Mouse (Mus musculus) layer of hippocampus, postnatal 14 days (tissue): ENCODE measurements around the gene Cpne6. TPM values are rescaled to one million over a fixed set of nuclear protein-coding genes. Genes with fewer than 3 reads are reported as not detected.

Source experiments
- DNase-seq, 2 experiments: peaks; one replicate each; pipeline ENCODE4 v3.0.0; 2021 to 2022; ENCODE audit warnings: low spot score in 2 of 2, mixed read lengths in 1 of 2
- total RNA-seq, 2 experiments: library from RNA; stranded (reverse); gene quantifications; 2 replicates each; pipeline ENCODE4 v1.2.3; 2021

The Cpne6 gene
- total RNA-seq, 2 experiments from 2014 or later = 544 to 545 TPM

- no peak for DNase-seq
These were observed 13.3 kb upstream of the Cpne6 start for GRCm38 (mm10) chr14:55496761-55497448.

- DNase-seq = peak; percentile 83 to 90
These were observed 12.8 kb upstream of the Cpne6 start for GRCm38 (mm10) chr14:55497449-55497821.

- no peak for DNase-seq
These were observed 4.6 kb upstream of the Cpne6 start for GRCm38 (mm10) chr14:55505612-55506011.

GRCm38 (mm10) chr14:55507801-55508200, 2.4 kb upstream of the Cpne6 start:
- DNase-seq = no peak

- no peak for DNase-seq
These were observed 705 bp upstream of the Cpne6 start for GRCm38 (mm10) chr14:55509540-55509939.

GRCm38 (mm10) chr14:55511037-55511436, 792 bp downstream of the Cpne6 start:
- DNase-seq = peak; percentile 57 to 74

GRCm38 (mm10) chr14:55513927-55514326, 3.7 kb downstream of the Cpne6 start:
- DNase-seq = no peak

GRCm38 (mm10) chr14:55515846-55516245, 5.6 kb downstream of the Cpne6 start:
- DNase-seq = no peak

- DNase-seq = peak; percentile 63 to 68
These were observed 8.7 kb downstream of the Cpne6 start for GRCm38 (mm10) chr14:55518897-55519296.

- DNase-seq = no peak
These were observed 9.4 kb downstream of the Cpne6 start for GRCm38 (mm10) chr14:55519604-55520003.

GRCm38 (mm10) chr14:55520451-55521361, 10.5 kb downstream of the Cpne6 start:
- no peak for DNase-seq

GRCm38 (mm10) chr14:55524062-55524461, 13.8 kb downstream of the Cpne6 start:
- DNase-seq = no peak

- no peak for DNase-seq
These were observed 14.5 kb downstream of the Cpne6 start, which contains the start of gene Nrl for GRCm38 (mm10) chr14:55524785-55525184. Gene Nrl (minus strand): TSS chr14:55524981.

- no peak for DNase-seq
These were observed 16.4 kb downstream of the Cpne6 start for GRCm38 (mm10) chr14:55526674-55527073.

- DNase-seq = no peak
These were observed 17.7 kb downstream of the Cpne6 start for GRCm38 (mm10) chr14:55527940-55528339.

GRCm38 (mm10) chr14:55536116-55536745, 26.0 kb downstream of the Cpne6 start:
- DNase-seq = no peak

- DNase-seq = peak; percentile 66 to 67
These were observed 30.0 kb downstream of the Cpne6 start, which contains the start of gene Pck2 for GRCm38 (mm10) chr14:55540067-55540786. Gene Pck2 (plus strand): TSS chr14:55540266.

- peak; percentile 64 to 70 for DNase-seq
These were observed 30.6 kb downstream of the Cpne6 start for GRCm38 (mm10) chr14:55540787-55541321.

GRCm38 (mm10) chr14:55542268-55542667, 32.0 kb downstream of the Cpne6 start:
- no peak for DNase-seq

- peak in 1 of 2 experiments; percentile 12 for DNase-seq
These were observed 34.1 kb downstream of the Cpne6 start for GRCm38 (mm10) chr14:55544334-55544733.

GRCm38 (mm10) chr14:55550191-55550590, 39.9 kb downstream of the Cpne6 start:
- DNase-seq = no peak
